Mouse (Mus musculus) left cerebral cortex, adult 18-20 months (tissue): ENCODE measurements around the gene Fgf22. TPM values are rescaled to one million over a fixed set of nuclear protein-coding genes. Genes with fewer than 3 reads are reported as not detected.
A peak's percentile ranks its signal among the peaks of the same experiment; 100 is the strongest.

Experiments
- DNase-seq, 2 experiments: peaks; one replicate each; pipeline ENCODE4 v3.0.0; 2021 to 2022; ENCODE audit warnings: low spot score in 2 of 2, mixed read lengths in 1 of 2
- long read RNA-seq, 2 experiments: library from polyadenylated mRNA; stranded (forward); transcript quantifications; one replicate each; pipeline ENCODE4 v2.0.0; 2021
- total RNA-seq, 2 experiments: library from RNA; stranded (reverse); gene quantifications; 2 replicates each; pipeline ENCODE4 v1.2.3; 2021

Fgf22 gene
- total RNA-seq, result 1 to 10 TPM; 4.3 to 5.6 TPM
- long read RNA-seq, experiment 1, partial matches to known transcripts, result 0 of 24 reads
- long read RNA-seq, experiment 1, other reads (novel, unspliced or antisense), result 21 of 24 reads
- long read RNA-seq, experiment 2, partial matches to known transcripts, result 0 of 6 reads
- long read RNA-seq, experiment 2, other reads (novel, unspliced or antisense), result 1 of 6 reads

GRCm38 (mm10) chr10:79754856-79755516, at the start of gene Fgf22:
Gene Fgf22 (plus strand): TSS chr10:79755076.
- DNase-seq, result peak; percentile 87

- DNase-seq, result no peak
Observed at GRCm38 (mm10) chr10:79705951-79706350, 48.9 kb upstream of the Fgf22 start.

GRCm38 (mm10) chr10:79706406-79707094, 48.3 kb upstream of the Fgf22 start:
- DNase-seq, result no peak

GRCm38 (mm10) chr10:79707162-79707561, 47.7 kb upstream of the Fgf22 start:
- DNase-seq, result no peak

GRCm38 (mm10) chr10:79707759-79708158, 47.1 kb upstream of the Fgf22 start:
- no peak for DNase-seq

- no peak for DNase-seq
Observed at GRCm38 (mm10) chr10:79708668-79709067, 46.2 kb upstream of the Fgf22 start.

GRCm38 (mm10) chr10:79709307-79709706, 45.6 kb upstream of the Fgf22 start:
- no peak for DNase-seq

GRCm38 (mm10) chr10:79712029-79712428, 42.8 kb upstream of the Fgf22 start:
- no peak for DNase-seq

- DNase-seq, result peak; percentile 82 to 88
Observed at GRCm38 (mm10) chr10:79712499-79713126, 42.3 kb upstream of the Fgf22 start.

GRCm38 (mm10) chr10:79713163-79713562, 41.7 kb upstream of the Fgf22 start:
- no peak for DNase-seq

GRCm38 (mm10) chr10:79714996-79715395, 39.9 kb upstream of the Fgf22 start:
- no peak for DNase-seq

GRCm38 (mm10) chr10:79716254-79716987, 38.5 kb upstream of the Fgf22 start, which contains the start of gene Hcn2:
Gene Hcn2 (plus strand): TSS chr10:79716634.
- no peak for DNase-seq

GRCm38 (mm10) chr10:79716988-79717355, 37.9 kb upstream of the Fgf22 start:
- DNase-seq, result peak; percentile 48 to 63

- DNase-seq, result no peak
Observed at GRCm38 (mm10) chr10:79717640-79718357, 37.1 kb upstream of the Fgf22 start.

- no peak for DNase-seq
Observed at GRCm38 (mm10) chr10:79721089-79721488, 33.8 kb upstream of the Fgf22 start.

- DNase-seq, result no peak
Observed at GRCm38 (mm10) chr10:79723047-79723446, 31.8 kb upstream of the Fgf22 start.

GRCm38 (mm10) chr10:79723692-79724091, 31.2 kb upstream of the Fgf22 start:
- no peak for DNase-seq

GRCm38 (mm10) chr10:79726090-79726489, 28.8 kb upstream of the Fgf22 start:
- peak in 1 of 2 experiments; percentile 47 for DNase-seq

GRCm38 (mm10) chr10:79728323-79729249, 26.3 kb upstream of the Fgf22 start:
- DNase-seq, result peak; percentile 56 to 71
